Mouse (Mus musculus): ENCODE measurements around the gene Olfr641.

DNA sequence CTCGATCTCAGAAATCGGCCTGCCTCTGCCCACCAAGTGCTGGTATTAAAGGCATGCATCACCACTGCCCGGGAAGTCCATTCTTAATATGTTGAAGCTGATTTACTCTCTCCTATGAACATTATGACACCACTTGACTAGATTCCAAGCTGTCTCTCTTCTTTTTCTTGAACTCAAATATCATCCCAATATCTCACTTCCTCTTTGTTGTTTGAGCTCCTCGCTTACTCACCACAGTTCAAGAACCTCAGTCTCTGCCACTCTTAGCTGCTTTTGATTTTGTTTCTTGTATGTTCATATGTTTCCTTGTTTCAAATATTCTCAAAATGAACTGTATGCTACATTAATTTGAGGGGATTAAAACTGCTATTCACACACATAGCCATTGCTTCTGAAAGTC lies 15.5 kb downstream of the Olfr641 start:
- TF ChIP-seq POLR2A (IDR thresholded peaks at IDR 0.05; ENCODE audit: insufficient read depth, low read length) (no peak), EP300 (IDR thresholded peaks at IDR 0.05; ENCODE audit: insufficient read depth, low read depth, low read length) (no peak), CTCF (IDR thresholded peaks at IDR 0.05; ENCODE audit: low read depth, low read length) (no peak)

Data from ES-Bruce4 (cell line).